Mouse (Mus musculus): Measurements from ENCODE around the gene Nfe2. TPM values are rescaled to one million over a fixed set of nuclear protein-coding genes. Genes with fewer than 3 reads are reported as not detected.
A peak's percentile ranks its signal among the peaks of the same experiment; 100 is the strongest.

Nfe2 gene
- polyA plus RNA-seq, 1 experiment = 321 TPM

DNA sequence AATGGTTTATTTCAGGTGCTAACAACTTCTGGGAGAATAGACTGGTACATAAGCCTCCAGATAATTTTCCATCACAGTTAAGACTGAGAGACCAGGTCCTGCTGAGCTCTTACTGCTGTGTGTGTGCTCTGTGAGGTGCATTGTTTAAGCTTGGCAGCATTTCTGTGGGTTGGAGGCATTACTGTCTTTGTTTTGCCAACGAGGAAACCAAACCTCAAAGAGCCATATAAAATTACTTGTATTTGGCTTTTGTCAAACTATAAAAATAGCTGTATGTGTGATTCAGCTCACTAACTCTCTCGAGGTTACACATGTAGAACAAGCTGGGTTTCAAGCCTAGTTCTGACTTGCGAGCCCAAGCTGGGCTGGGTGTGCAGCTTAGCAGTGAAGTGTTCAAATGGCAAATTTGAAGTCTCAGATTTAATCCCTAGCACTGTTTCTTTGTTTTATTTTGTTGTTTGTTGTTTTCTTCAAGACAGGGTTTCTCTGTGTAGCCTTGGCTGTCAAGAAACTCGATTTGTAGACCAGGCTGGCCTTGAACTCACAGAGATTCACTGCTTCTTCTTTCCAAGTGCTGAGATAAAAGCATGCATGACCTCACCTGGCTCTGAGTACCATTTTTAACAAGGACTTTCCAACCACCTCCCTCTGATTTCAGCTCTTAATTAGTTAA lies 34.6 kb upstream of the Nfe2 start:
- Histone ChIP-seq H3K9me3 (no peaks in the 10 kb centered on the region), H3K36me3 (replicated peaks; ENCODE audit: low read length) (peaks cover 95% of the 10 kb centered on the region), H3K4me3 (replicated peaks) (no peak overlapping the region), H3K4me1 (peaks cover 26% of the 10 kb centered on the region), H3K27me3 (replicated peaks) (no peaks in the 10 kb centered on the region)
- TF ChIP-seq GATA1 (IDR thresholded peaks at IDR 0.05; ENCODE audit: borderline replicate concordance, low read length) (no peak), FLI1 (IDR thresholded peaks at IDR 0.05; ENCODE audit: low read length) (no peak)

DNA sequence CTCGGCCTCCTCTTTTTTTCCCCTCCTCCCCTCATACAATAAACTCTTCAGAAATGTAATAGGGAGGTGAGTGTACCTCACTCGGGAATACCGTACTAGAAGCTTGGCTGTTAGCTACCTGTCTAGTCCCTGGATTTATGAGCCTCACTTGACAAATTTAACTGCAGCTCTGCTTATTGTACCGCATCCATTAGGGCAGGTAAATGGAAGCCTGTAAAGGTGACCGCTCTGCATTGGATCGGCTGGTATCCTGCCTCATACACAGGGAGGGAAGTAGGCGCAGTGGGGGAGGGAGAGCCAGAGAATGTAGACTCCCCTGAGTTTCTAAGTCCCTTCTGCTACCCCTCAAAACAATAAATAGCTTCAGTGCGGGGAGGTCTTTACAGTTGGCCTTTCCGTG lies 32.6 kb upstream of the Nfe2 start:
- H3K4me3 ChIP-seq (replicated peaks) = no peak overlapping the region
- TF ChIP-seq GATA1 (IDR thresholded peaks at IDR 0.05; ENCODE audit: borderline replicate concordance, low read length) (no peak), FLI1 (IDR thresholded peaks at IDR 0.05; ENCODE audit: low read length) (no peak)
- H3K36me3 ChIP-seq (replicated peaks; ENCODE audit: low read length) = peaks cover 94% of the 10 kb centered on the region
- no peaks in the 10 kb centered on the region for H3K27me3 ChIP-seq (replicated peaks)
- H3K4me1 ChIP-seq = peaks cover 34% of the 10 kb centered on the region
- H3K9me3 ChIP-seq = no peaks in the 10 kb centered on the region

DNA sequence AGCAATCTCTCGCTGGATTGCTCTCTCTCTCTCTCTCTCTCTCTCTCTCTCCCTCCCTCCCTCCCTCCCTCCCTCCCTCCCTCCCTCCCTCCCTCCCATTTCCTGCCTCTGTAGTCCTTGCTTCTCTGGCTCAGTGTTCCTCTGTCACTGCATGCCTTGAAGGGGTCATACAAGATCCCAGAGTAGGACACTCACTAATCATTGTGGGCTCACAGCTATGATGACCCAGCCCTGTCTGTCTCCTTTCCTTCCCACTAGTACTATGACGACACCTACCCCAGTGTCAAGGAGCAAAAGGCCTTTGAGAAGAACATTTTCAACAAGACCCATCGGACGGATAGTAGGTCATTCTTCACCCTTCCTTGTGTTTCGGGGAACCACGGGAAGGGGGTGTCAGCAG lies 32.2 kb upstream of the Nfe2 start:
- peaks cover 38% of the 10 kb centered on the region for H3K4me1 ChIP-seq
- TF ChIP-seq GATA1 (IDR thresholded peaks at IDR 0.05; ENCODE audit: borderline replicate concordance, low read length) (no peak), FLI1 (IDR thresholded peaks at IDR 0.05; ENCODE audit: low read length) (no peak)
- no peak overlapping the region for H3K4me3 ChIP-seq (replicated peaks)
- H3K9me3 ChIP-seq = no peaks in the 10 kb centered on the region
- H3K27me3 ChIP-seq (replicated peaks) = no peaks in the 10 kb centered on the region
- H3K36me3 ChIP-seq (replicated peaks; ENCODE audit: low read length) = peaks cover 94% of the 10 kb centered on the region

DNA sequence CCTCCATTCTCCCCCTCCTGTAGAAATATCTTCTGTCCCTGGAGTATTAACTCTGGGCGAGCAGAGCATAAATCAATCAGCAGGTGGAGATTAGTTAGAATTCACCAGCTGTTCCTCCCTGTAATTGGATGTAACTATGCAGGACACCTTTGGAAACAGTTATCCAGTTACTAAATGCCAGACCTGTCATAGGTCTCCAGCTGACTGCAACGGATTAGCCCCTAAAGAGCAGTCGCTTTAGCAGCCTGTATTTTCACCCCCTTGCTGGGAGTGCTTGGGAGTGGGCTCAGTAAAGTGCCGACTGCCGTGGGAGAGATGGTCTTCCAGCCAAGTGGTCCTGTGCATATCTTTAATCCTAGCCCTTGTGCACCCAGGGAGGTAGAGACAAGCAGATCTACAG lies 31.4 kb upstream of the Nfe2 start:
- Histone ChIP-seq H3K4me3 (replicated peaks) (no peak overlapping the region), H3K4me1 (peaks cover 46% of the 10 kb centered on the region), H3K27me3 (replicated peaks) (no peaks in the 10 kb centered on the region), H3K9me3 (no peaks in the 10 kb centered on the region), H3K36me3 (replicated peaks; ENCODE audit: low read length) (peaks cover 95% of the 10 kb centered on the region)
- TF ChIP-seq GATA1 (IDR thresholded peaks at IDR 0.05; ENCODE audit: borderline replicate concordance, low read length) = no peak
- TF ChIP-seq FLI1 (IDR thresholded peaks at IDR 0.05; ENCODE audit: low read length) = no peak

DNA sequence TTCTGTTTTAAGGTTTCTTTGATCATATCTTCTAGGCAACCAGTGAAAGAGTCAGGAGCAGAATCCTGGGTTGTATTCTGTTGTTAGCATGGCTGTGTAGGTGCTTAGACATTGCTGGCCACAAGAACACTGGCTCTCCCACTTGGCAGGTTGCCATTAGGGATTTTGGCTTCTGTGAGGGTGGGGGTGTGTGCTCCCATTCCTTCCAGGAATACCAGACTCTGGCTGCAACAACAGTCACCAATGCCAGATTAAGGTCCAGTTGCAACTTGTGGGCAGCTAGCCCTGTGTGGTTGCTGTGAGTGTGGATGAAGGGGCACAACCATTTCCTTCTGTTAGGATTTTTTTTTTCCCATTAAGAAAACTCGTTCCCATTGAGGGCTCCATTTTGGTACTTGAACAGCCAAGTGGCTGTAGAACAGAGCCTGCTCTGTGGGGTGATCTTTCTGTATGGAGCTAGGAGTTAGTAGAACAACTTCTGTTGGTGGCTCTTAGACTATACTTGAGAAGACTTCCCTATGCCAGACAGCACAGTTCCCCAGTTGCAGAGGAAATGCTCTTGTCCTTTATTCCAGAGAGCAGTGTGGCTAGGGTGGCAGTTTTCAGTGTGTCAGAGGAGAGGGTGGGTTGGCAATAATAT lies 27.7 kb upstream of the Nfe2 start:
- Histone ChIP-seq H3K9me3 (no peaks in the 10 kb centered on the region), H3K27me3 (replicated peaks) (no peaks in the 10 kb centered on the region), H3K4me3 (replicated peaks) (no peak overlapping the region), H3K4me1 (peaks cover 62% of the 10 kb centered on the region), H3K36me3 (replicated peaks; ENCODE audit: low read length) (peaks cover 79% of the 10 kb centered on the region)
- TF ChIP-seq GATA1 (IDR thresholded peaks at IDR 0.05; ENCODE audit: borderline replicate concordance, low read length) (no peak), FLI1 (IDR thresholded peaks at IDR 0.05; ENCODE audit: low read length) (no peak)

DNA sequence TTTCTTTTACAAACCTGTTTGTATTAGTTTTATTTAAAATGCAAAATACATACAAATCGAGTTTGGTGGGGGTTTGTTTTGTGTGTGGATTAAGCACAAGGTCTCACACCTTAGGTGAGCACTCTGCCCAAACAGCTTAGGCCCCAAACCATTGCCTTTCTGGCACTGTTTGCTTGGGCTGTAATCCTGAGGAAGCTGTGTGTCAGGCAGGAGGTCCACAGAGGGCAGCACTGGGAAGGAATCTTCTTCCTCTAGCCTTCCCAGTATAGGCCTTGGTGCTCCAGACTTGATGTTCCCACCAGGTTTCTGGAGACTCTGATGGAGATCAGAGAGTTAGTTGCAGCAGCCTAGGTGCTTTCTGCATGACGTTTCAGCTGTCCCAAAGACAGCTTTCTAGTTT lies 26.4 kb upstream of the Nfe2 start:
- Histone ChIP-seq H3K9me3 (no peaks in the 10 kb centered on the region), H3K4me3 (replicated peaks) (no peak overlapping the region), H3K4me1 (peaks cover 66% of the 10 kb centered on the region), H3K36me3 (replicated peaks; ENCODE audit: low read length) (peaks cover 73% of the 10 kb centered on the region), H3K27me3 (replicated peaks) (no peaks in the 10 kb centered on the region)
- TF ChIP-seq GATA1 (IDR thresholded peaks at IDR 0.05; ENCODE audit: borderline replicate concordance, low read length) = no peak
- no peak for TF ChIP-seq FLI1 (IDR thresholded peaks at IDR 0.05; ENCODE audit: low read length)

DNA sequence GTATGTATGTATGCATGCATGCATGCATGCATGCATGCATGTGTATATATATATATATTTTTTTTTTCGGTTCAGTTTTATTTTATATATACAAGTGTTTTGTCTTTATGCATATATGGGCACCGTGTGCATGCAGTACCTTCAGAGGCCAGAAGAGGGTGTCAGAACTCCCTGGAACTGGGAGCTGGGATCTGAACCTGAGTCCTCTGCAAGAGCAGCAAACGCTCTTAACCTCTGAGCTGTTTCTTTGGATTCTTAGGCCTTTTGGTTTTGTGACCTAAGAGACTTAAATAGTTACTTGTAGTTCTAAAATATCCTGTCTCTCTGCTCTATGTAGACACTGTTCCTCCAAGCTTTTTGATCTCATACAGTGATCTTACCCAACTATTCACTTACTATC lies 25.9 kb upstream of the Nfe2 start:
- Histone ChIP-seq H3K4me3 (replicated peaks) (no peak overlapping the region), H3K4me1 (peaks cover 67% of the 10 kb centered on the region), H3K36me3 (replicated peaks; ENCODE audit: low read length) (peaks cover 72% of the 10 kb centered on the region), H3K9me3 (no peaks in the 10 kb centered on the region), H3K27me3 (replicated peaks) (no peaks in the 10 kb centered on the region)
- TF ChIP-seq FLI1 (IDR thresholded peaks at IDR 0.05; ENCODE audit: low read length) = no peak
- TF ChIP-seq GATA1 (IDR thresholded peaks at IDR 0.05; ENCODE audit: borderline replicate concordance, low read length) = no peak

DNA sequence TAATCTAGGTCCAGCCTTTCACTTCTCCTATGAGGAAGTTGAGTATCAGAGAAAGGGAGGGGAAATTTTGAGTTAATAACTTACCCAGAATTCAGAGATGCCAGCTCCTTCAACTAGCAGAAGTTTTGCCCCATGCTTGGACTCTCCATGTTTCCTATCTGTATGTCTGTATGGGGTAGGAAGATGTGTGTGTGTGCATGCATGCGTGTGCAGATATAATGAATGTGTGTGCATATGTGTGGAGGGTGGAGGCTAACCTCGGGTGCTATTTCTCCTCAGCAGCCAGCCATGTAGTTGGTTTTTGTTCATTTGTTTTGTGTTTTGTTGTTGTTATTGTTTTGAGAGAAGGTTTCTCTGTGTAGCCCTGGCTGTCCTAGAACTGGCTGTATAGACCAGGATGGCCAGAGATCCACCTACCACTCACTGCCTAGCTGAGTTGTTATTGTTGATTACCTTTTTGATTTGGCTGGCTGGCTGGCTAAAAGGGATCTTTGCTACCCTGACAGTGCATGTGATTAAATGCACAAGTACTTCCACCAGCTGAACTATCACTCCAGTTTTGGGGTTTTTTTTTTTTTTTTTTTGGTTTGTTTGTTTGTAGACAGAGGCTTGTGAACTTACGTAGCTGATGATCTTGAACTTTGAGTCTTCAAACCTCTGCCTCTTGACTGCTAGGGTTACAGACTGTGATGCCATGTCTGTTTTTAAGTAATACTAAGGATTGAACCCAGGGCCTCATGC lies 23.4 kb upstream of the Nfe2 start:
- peaks cover 72% of the 10 kb centered on the region for H3K36me3 ChIP-seq (replicated peaks; ENCODE audit: low read length)
- TF ChIP-seq GATA1 (IDR thresholded peaks at IDR 0.05; ENCODE audit: borderline replicate concordance, low read length) = no peak
- no peak for TF ChIP-seq FLI1 (IDR thresholded peaks at IDR 0.05; ENCODE audit: low read length)
- peaks cover 76% of the 10 kb centered on the region for H3K4me1 ChIP-seq

DNA sequence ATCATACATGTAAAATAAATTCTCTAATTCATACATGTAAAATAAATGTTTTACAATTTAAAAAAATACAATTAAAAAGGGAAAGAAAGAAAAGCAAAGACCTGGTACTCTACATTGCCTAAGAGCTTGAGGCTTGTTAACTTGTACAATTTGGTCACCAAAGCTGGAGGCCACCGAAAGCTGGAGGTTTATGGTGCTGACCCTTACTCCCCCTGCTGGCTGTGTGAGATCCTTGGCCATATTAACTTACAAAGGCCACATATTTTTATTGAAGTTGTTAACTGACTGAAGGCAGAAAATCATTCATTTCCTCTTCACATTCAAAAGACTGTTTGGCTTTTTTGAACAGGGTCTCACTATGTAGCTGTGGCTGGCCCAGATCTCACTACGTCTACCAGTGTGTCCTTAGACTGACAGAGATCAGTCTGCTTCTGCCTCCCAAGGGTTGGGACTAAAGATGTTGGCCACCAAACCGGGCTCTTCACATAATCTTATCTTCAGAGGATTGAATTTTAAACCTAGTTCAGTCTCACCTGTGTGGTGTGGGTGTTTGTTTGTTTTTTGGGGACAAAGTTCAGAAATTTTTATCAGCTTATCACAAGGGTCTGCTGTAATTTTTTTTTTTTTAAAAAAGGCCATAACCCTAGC lies 22.7 kb upstream of the Nfe2 start:
- H3K36me3 ChIP-seq (replicated peaks; ENCODE audit: low read length) = peaks cover 69% of the 10 kb centered on the region
- no peak for TF ChIP-seq FLI1 (IDR thresholded peaks at IDR 0.05; ENCODE audit: low read length)
- TF ChIP-seq GATA1 (IDR thresholded peaks at IDR 0.05; ENCODE audit: borderline replicate concordance, low read length) = no peak
- peaks cover 76% of the 10 kb centered on the region for H3K4me1 ChIP-seq
- H3K4me3 ChIP-seq (replicated peaks) = peak overlapping the region; percentile 33
- H3K27me3 ChIP-seq (replicated peaks) = no peaks in the 10 kb centered on the region
- no peaks in the 10 kb centered on the region for H3K9me3 ChIP-seq

More for the DNA sequence above, 23.4 kb upstream of the Nfe2 start:
- H3K4me3 ChIP-seq (replicated peaks) = peak overlapping the region; percentile 54
- no peaks in the 10 kb centered on the region for H3K9me3 ChIP-seq
- H3K27me3 ChIP-seq (replicated peaks) = no peaks in the 10 kb centered on the region
